Mouse (Mus musculus) E14TG2a.4 (cell line): Measurements from ENCODE around the gene Myl3.

Source experiments
- H3K27me3 ChIP-seq: 2 replicates; pipeline ENCODE4 v1.6.1; 2014; ENCODE audit warnings: low read length, control low read depth; ENCODE audit not compliant: insufficient read depth
- H3K36me3 ChIP-seq: 2 replicates; pipeline ENCODE4 v1.6.1; 2014; ENCODE audit warnings: low read length, control low read depth; ENCODE audit not compliant: insufficient read depth
- H3K4me1 ChIP-seq: replicated peaks from 2 replicates; pipeline ENCODE4 v1.6.1; 2014; ENCODE audit warnings: low read depth, low read length, control low read depth
- H3K4me3 ChIP-seq: replicated peaks from 2 replicates; pipeline ENCODE4 v1.5.1; 2014; ENCODE audit warnings: mild to moderate bottlenecking, low read length
- H3K9me3 ChIP-seq: 2 replicates; pipeline ENCODE4 v1.6.1; 2014; ENCODE audit warnings: low read length, control low read depth
- CTCF ChIP-seq: conservative IDR thresholded peaks from 2 replicates; pipeline ENCODE4 v1.5.1; 2014; ENCODE audit warnings: low read length
- NANOG ChIP-seq: IDR thresholded peaks from 2 replicates; pipeline ENCODE4 v1.6.1; 2014; ENCODE audit warnings: borderline replicate concordance, low read length, mixed read lengths
- POU5F1 ChIP-seq: IDR thresholded peaks from 2 replicates; pipeline ENCODE4 v1.6.1; 2014; ENCODE audit warnings: low read length, borderline replicate concordance

Gene Myl3

GRCm38 (mm10) chr9:110800834-110801479 lies 59.3 kb downstream of the Myl3 start:
- Histone ChIP-seq H3K9me3 (no peaks in the 10 kb centered on the region; the same call in 1 of the 2 replicates), H3K4me3 (no peak overlapping the region), H3K27me3 (no peaks in the 10 kb centered on the region), H3K36me3 (peaks cover 41% of the 10 kb centered on the region), H3K4me1 (peaks cover 28% of the 10 kb centered on the region)
- no peak for TF ChIP-seq NANOG

GRCm38 (mm10) chr9:110803294-110803693 lies 61.6 kb downstream of the Myl3 start:
- no peak overlapping the region for H3K4me3 ChIP-seq
- no peaks in the 10 kb centered on the region for H3K27me3 ChIP-seq
- TF ChIP-seq POU5F1, result no peak
- TF ChIP-seq CTCF, result no peak
- TF ChIP-seq NANOG, result no peak
- H3K9me3 ChIP-seq, result no peaks in the 10 kb centered on the region
- H3K4me1 ChIP-seq, result peaks cover 6% of the 10 kb centered on the region
- H3K36me3 ChIP-seq, result peaks cover 42% of the 10 kb centered on the region

- Histone ChIP-seq H3K4me3 (no peak overlapping the region), H3K9me3 (no peaks in the 10 kb centered on the region), H3K36me3 (peaks cover 10% of the 10 kb centered on the region; the same call in 1 of the 2 replicates), H3K4me1 (peaks cover 10% of the 10 kb centered on the region), H3K27me3 (peaks cover 24% of the 10 kb centered on the region)
- TF ChIP-seq POU5F1 (no peak), CTCF (no peak)
Measured at GRCm38 (mm10) chr9:110810051-110810450, 68.4 kb downstream of the Myl3 start.

- Histone ChIP-seq H3K9me3 (no peaks in the 10 kb centered on the region), H3K4me3 (peak within 1 kb of the TSS; percentile 45; the same call in 1 of the 2 replicates), H3K27me3 (peaks cover 59% of the 10 kb centered on the region), H3K36me3 (no peaks in the 10 kb centered on the region), H3K4me1 (peaks cover 10% of the 10 kb centered on the region)
- no peak for TF ChIP-seq NANOG
Measured at GRCm38 (mm10) chr9:110813789-110814188, 72.1 kb downstream of the Myl3 start, which contains the start of gene Prss44. Gene Prss44, plus strand, starts transcription at chr9:110813994.
